ENCODE assay signal across 18 mouse cellular contexts in the genomic region with DNA sequence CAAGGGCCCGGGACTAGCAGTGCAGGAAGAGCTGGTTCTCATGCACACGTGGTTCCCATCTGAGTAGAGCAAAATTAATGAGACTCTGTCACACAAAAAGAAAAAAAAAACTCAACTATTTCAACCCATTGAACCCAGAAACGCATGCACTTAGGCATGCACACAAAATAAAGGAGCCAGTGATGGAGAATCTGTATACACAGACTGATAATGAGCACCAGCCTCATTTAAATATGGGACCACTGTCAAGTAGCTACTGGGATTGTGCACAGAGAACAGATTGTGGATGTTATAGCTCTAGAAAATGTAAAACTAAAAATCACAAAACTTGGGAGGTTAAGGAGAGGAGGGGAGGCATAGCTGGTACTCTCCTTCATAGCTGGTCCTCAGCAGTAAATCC. TPM values are rescaled to one million over a fixed set of nuclear protein-coding genes. Genes with fewer than 3 reads are reported as not detected.
"Had no signal": no experiment of that assay in that cellular context is flagged by ENCODE, and none has a peak within 500 bp of the region (broad histone marks: within the 10 kb centered on the region; RNA-seq: fewer than 3 reads in every experiment).

No protein-coding gene starts in this region.

- ATAC-seq: lung, postnatal 0 days; midbrain, embryonic 13.5 days; midbrain, embryonic 15.5 days had no signal

- H3K9ac ChIP-seq: lung, embryonic 15.5 days; midbrain, embryonic 13.5 days; midbrain, embryonic 15.5 days; neural tube, embryonic 12.5 days; stomach, embryonic 15.5 days had no signal

- H3K4me2 ChIP-seq: lung, embryonic 15.5 days; midbrain, embryonic 11.5 days; midbrain, embryonic 13.5 days; midbrain, embryonic 15.5 days; neural tube, embryonic 12.5 days; stomach, embryonic 15.5 days had no signal

- H3K4me3 ChIP-seq: lung, embryonic 15.5 days; megakaryocyte, embryonic 14.5 days; midbrain, embryonic 13.5 days; midbrain, embryonic 15.5 days; neural tube, embryonic 12.5 days; stomach, embryonic 15.5 days had no signal

- H3K4me1 ChIP-seq: lung, embryonic 15.5 days; midbrain, embryonic 13.5 days; midbrain, embryonic 15.5 days; neural tube, embryonic 12.5 days; stomach, embryonic 15.5 days had no signal

- H3K27me3 ChIP-seq: lung, embryonic 15.5 days; megakaryocyte, embryonic 14.5 days; midbrain, embryonic 13.5 days; midbrain, embryonic 15.5 days; neural tube, embryonic 12.5 days; stomach, embryonic 15.5 days had no signal

- H3K27ac ChIP-seq: lung, embryonic 15.5 days; macrophage; midbrain, embryonic 13.5 days; midbrain, embryonic 15.5 days; neural tube, embryonic 12.5 days; stomach, embryonic 15.5 days; stomach, postnatal 0 days had no signal

- H3K36me3 ChIP-seq: lung, embryonic 15.5 days; midbrain, embryonic 13.5 days; midbrain, embryonic 15.5 days; neural tube, embryonic 12.5 days; stomach, embryonic 15.5 days had no signal

- H3K9me3 ChIP-seq: lung, embryonic 15.5 days; midbrain, embryonic 13.5 days; midbrain, embryonic 15.5 days; neural tube, embryonic 12.5 days; stomach, embryonic 15.5 days had no signal

- DNase-seq: lung, adult 2 months; lung, postnatal 14 days; lung, postnatal 36 days; right cerebral cortex, postnatal 14 days; thymus, adult 2 months; thymus, postnatal 25 days; thymus, postnatal 4 days had no signal

RNA-seq across cellular contexts. Expression of a gene that starts 25.3 kb away (rescaled TPM):
- polyA plus RNA-seq: macrophage had no signal

RNA-seq across cellular contexts. Expression of a gene that starts 35.3 kb away (rescaled TPM):
- polyA plus RNA-seq: macrophage; midbrain, embryonic 11.5 days; midbrain, embryonic 13.5 days; midbrain, embryonic 15.5 days; midbrain, postnatal 0 days; neural tube, embryonic 12.5 days had no signal
